Mouse (Mus musculus) fat pad, adult 2 months (tissue): Measurements from ENCODE around the gene Rgs13.

Source experiments
- DNase-seq: peaks from one replicate; pipeline ENCODE4 v3.0.0-alpha.2; 2011; ENCODE audit warnings: low read depth, low spot score; ENCODE audit errors: extremely low read depth

Gene Rgs13

GRCm38 (mm10) chr1:144177166-144177565 is at the start of gene Rgs13:
Gene Rgs13, minus strand, starts transcription at chr1:144177372.
- DNase-seq: no peak

GRCm38 (mm10) chr1:144215230-144215629 is 38.1 kb upstream of the Rgs13 start:
- no peak for DNase-seq

- DNase-seq: peak; percentile 19
Observed at GRCm38 (mm10) chr1:144210912-144211311, 33.7 kb upstream of the Rgs13 start.

GRCm38 (mm10) chr1:144206281-144207061 is 29.3 kb upstream of the Rgs13 start:
- DNase-seq: no peak

- DNase-seq: no peak
Observed at GRCm38 (mm10) chr1:144204766-144205165, 27.6 kb upstream of the Rgs13 start.

GRCm38 (mm10) chr1:144202939-144203338 is 25.8 kb upstream of the Rgs13 start:
- no peak for DNase-seq

- DNase-seq: no peak
Observed at GRCm38 (mm10) chr1:144200496-144200895, 23.3 kb upstream of the Rgs13 start.

GRCm38 (mm10) chr1:144199538-144199937 is 22.4 kb upstream of the Rgs13 start:
- no peak for DNase-seq

GRCm38 (mm10) chr1:144197684-144198083 is 20.5 kb upstream of the Rgs13 start:
- no peak for DNase-seq

GRCm38 (mm10) chr1:144186655-144187396 is 9.7 kb upstream of the Rgs13 start:
- no peak for DNase-seq

- DNase-seq: no peak
Observed at GRCm38 (mm10) chr1:144184955-144185715, 8.0 kb upstream of the Rgs13 start.

GRCm38 (mm10) chr1:144183622-144184021 is 6.5 kb upstream of the Rgs13 start:
- DNase-seq: no peak

GRCm38 (mm10) chr1:144179559-144179958 is 2.4 kb upstream of the Rgs13 start:
- DNase-seq: no peak

GRCm38 (mm10) chr1:144178281-144178957 is 1.2 kb upstream of the Rgs13 start:
- DNase-seq: no peak

GRCm38 (mm10) chr1:144177620-144178019 is 448 bp upstream of the Rgs13 start:
- DNase-seq: no peak

- DNase-seq: no peak
Observed at GRCm38 (mm10) chr1:144174760-144175159, 2.4 kb downstream of the Rgs13 start.

GRCm38 (mm10) chr1:144173568-144174036 is 3.6 kb downstream of the Rgs13 start:
- no peak for DNase-seq

- no peak for DNase-seq
Observed at GRCm38 (mm10) chr1:144168921-144169320, 8.3 kb downstream of the Rgs13 start.

- DNase-seq: no peak
Observed at GRCm38 (mm10) chr1:144167761-144168160, 9.4 kb downstream of the Rgs13 start.

- DNase-seq: no peak
Observed at GRCm38 (mm10) chr1:144166897-144167296, 10.3 kb downstream of the Rgs13 start.

- DNase-seq: no peak
Observed at GRCm38 (mm10) chr1:144166275-144166674, 10.9 kb downstream of the Rgs13 start.
